Mouse (Mus musculus) urinary bladder, postnatal 4 days (tissue): ENCODE results near the gene Abcb9.

ENCODE experiments used
- DNase-seq, 2 experiments: peaks; one replicate each; pipeline ENCODE4 v3.0.0; 2021 to 2022; ENCODE audit warnings: low spot score in 2 of 2

Abcb9 gene

GRCm38 (mm10) chr5:124013747-124014146, 81.9 kb downstream of the Abcb9 start:
- no peak for DNase-seq

GRCm38 (mm10) chr5:124012885-124013284, 82.7 kb downstream of the Abcb9 start:
- DNase-seq = no peak

GRCm38 (mm10) chr5:124011927-124012326, 83.7 kb downstream of the Abcb9 start:
- DNase-seq = no peak
